Mouse (Mus musculus): ENCODE results near the gene Timm10. TPM values are rescaled to one million over a fixed set of nuclear protein-coding genes. Genes with fewer than 3 reads are reported as not detected.

The Timm10 gene
- polyA plus RNA-seq, 1 experiment, result 28.5 TPM

GRCm38 (mm10) chr2:84845226-84845625, 18.4 kb downstream of the Timm10 start:
- H3K4me3 ChIP-seq (ENCODE audit: control insufficient read depth, low read depth, low read length), result no peak overlapping the region
- H3K27me3 ChIP-seq (ENCODE audit: control insufficient read depth, insufficient read depth, low read length), result no peaks in the 10 kb centered on the region
- H3K4me1 ChIP-seq (ENCODE audit: control insufficient read depth, insufficient read depth, low read length), result peaks cover 8% of the 10 kb centered on the region
- H3K36me3 ChIP-seq (ENCODE audit: control insufficient read depth, insufficient read depth, low read length), result no peaks in the 10 kb centered on the region
- H3K27ac ChIP-seq (ENCODE audit: control insufficient read depth, insufficient read depth, low read depth, low read length), result no peak overlapping the region
- no peak for TF ChIP-seq CTCF (IDR thresholded peaks at IDR 0.05; ENCODE audit: control insufficient read depth, insufficient read depth, insufficient replicate concordance, low read depth, low read length)

GRCm38 (mm10) chr2:84850407-84851129, 23.8 kb downstream of the Timm10 start:
- H3K27me3 ChIP-seq (ENCODE audit: control insufficient read depth, insufficient read depth, low read length), result no peaks in the 10 kb centered on the region
- no peak overlapping the region for H3K4me3 ChIP-seq (ENCODE audit: control insufficient read depth, low read depth, low read length)
- no peaks in the 10 kb centered on the region for H3K36me3 ChIP-seq (ENCODE audit: control insufficient read depth, insufficient read depth, low read length)
- no peak for TF ChIP-seq POLR2A (IDR thresholded peaks at IDR 0.05; ENCODE audit: control insufficient read depth, low read depth, low read length)
- no peak for TF ChIP-seq CTCF (IDR thresholded peaks at IDR 0.05; ENCODE audit: control insufficient read depth, insufficient read depth, insufficient replicate concordance, low read depth, low read length)
- H3K4me1 ChIP-seq (ENCODE audit: control insufficient read depth, insufficient read depth, low read length), result peaks cover 8% of the 10 kb centered on the region
- no peak overlapping the region for H3K27ac ChIP-seq (ENCODE audit: control insufficient read depth, insufficient read depth, low read depth, low read length)

GRCm38 (mm10) chr2:84851130-84852040, 24.6 kb downstream of the Timm10 start:
- TF ChIP-seq POLR2A (IDR thresholded peaks at IDR 0.05; ENCODE audit: control insufficient read depth, low read depth, low read length), result no peak
- no peak for TF ChIP-seq CTCF (IDR thresholded peaks at IDR 0.05; ENCODE audit: control insufficient read depth, insufficient read depth, insufficient replicate concordance, low read depth, low read length)
- Histone ChIP-seq H3K4me1 (ENCODE audit: control insufficient read depth, insufficient read depth, low read length) (peaks cover 8% of the 10 kb centered on the region), H3K36me3 (ENCODE audit: control insufficient read depth, insufficient read depth, low read length) (no peaks in the 10 kb centered on the region), H3K27ac (ENCODE audit: control insufficient read depth, insufficient read depth, low read depth, low read length) (peak overlapping the region; percentile 57), H3K27me3 (ENCODE audit: control insufficient read depth, insufficient read depth, low read length) (no peaks in the 10 kb centered on the region), H3K4me3 (ENCODE audit: control insufficient read depth, low read depth, low read length) (peak overlapping the region; percentile 27)

GRCm38 (mm10) chr2:84855732-84856131, 28.9 kb downstream of the Timm10 start:
- Histone ChIP-seq H3K4me1 (ENCODE audit: control insufficient read depth, insufficient read depth, low read length) (peaks cover 8% of the 10 kb centered on the region), H3K36me3 (ENCODE audit: control insufficient read depth, insufficient read depth, low read length) (no peaks in the 10 kb centered on the region), H3K4me3 (ENCODE audit: control insufficient read depth, low read depth, low read length) (no peak overlapping the region), H3K27ac (ENCODE audit: control insufficient read depth, insufficient read depth, low read depth, low read length) (no peak overlapping the region), H3K27me3 (ENCODE audit: control insufficient read depth, insufficient read depth, low read length) (no peaks in the 10 kb centered on the region)
- no peak for TF ChIP-seq POLR2A (IDR thresholded peaks at IDR 0.05; ENCODE audit: control insufficient read depth, low read depth, low read length)
- peak; percentile 66; the same call in 1 of the 2 replicates for TF ChIP-seq CTCF (IDR thresholded peaks at IDR 0.05; ENCODE audit: control insufficient read depth, insufficient read depth, insufficient replicate concordance, low read depth, low read length)

- H3K36me3 ChIP-seq (ENCODE audit: control insufficient read depth, insufficient read depth, low read length), result no peaks in the 10 kb centered on the region
- no peaks in the 10 kb centered on the region for H3K4me1 ChIP-seq (ENCODE audit: control insufficient read depth, insufficient read depth, low read length)
- no peaks in the 10 kb centered on the region for H3K27me3 ChIP-seq (ENCODE audit: control insufficient read depth, insufficient read depth, low read length)
- no peak overlapping the region for H3K27ac ChIP-seq (ENCODE audit: control insufficient read depth, insufficient read depth, low read depth, low read length)
- no peak overlapping the region for H3K4me3 ChIP-seq (ENCODE audit: control insufficient read depth, low read depth, low read length)
- TF ChIP-seq POLR2A (IDR thresholded peaks at IDR 0.05; ENCODE audit: control insufficient read depth, low read depth, low read length), result no peak
- no peak for TF ChIP-seq CTCF (IDR thresholded peaks at IDR 0.05; ENCODE audit: control insufficient read depth, insufficient read depth, insufficient replicate concordance, low read depth, low read length)
These were observed 31.8 kb downstream of the Timm10 start for GRCm38 (mm10) chr2:84858551-84858950.

- TF ChIP-seq POLR2A (IDR thresholded peaks at IDR 0.05; ENCODE audit: control insufficient read depth, low read depth, low read length) (no peak), CTCF (IDR thresholded peaks at IDR 0.05; ENCODE audit: control insufficient read depth, insufficient read depth, insufficient replicate concordance, low read depth, low read length) (no peak)
- no peaks in the 10 kb centered on the region for H3K27me3 ChIP-seq (ENCODE audit: control insufficient read depth, insufficient read depth, low read length)
- no peaks in the 10 kb centered on the region for H3K4me1 ChIP-seq (ENCODE audit: control insufficient read depth, insufficient read depth, low read length)
- no peak overlapping the region for H3K4me3 ChIP-seq (ENCODE audit: control insufficient read depth, low read depth, low read length)
- no peak overlapping the region for H3K27ac ChIP-seq (ENCODE audit: control insufficient read depth, insufficient read depth, low read depth, low read length)
- H3K36me3 ChIP-seq (ENCODE audit: control insufficient read depth, insufficient read depth, low read length), result no peaks in the 10 kb centered on the region
These were observed 33.4 kb downstream of the Timm10 start for GRCm38 (mm10) chr2:84859991-84860780.

All from testis, adult 2 months (tissue).